Mouse (Mus musculus): ENCODE results near the gene 4632433K11Rik.
"Not testable (repeated sequence)": the region's sequence is repeated elsewhere in the genome, so short reads cannot be mapped to it uniquely, and the experiment has no call there.

4632433K11Rik gene

GRCm38 (mm10) chr7:5033818-5034217, at the start of gene 4632433K11Rik:
Gene 4632433K11Rik, plus strand, starts transcription at chr7:5034118.
- DNase-seq (ENCODE audit: low read depth, low spot score), result no peak

DNA sequence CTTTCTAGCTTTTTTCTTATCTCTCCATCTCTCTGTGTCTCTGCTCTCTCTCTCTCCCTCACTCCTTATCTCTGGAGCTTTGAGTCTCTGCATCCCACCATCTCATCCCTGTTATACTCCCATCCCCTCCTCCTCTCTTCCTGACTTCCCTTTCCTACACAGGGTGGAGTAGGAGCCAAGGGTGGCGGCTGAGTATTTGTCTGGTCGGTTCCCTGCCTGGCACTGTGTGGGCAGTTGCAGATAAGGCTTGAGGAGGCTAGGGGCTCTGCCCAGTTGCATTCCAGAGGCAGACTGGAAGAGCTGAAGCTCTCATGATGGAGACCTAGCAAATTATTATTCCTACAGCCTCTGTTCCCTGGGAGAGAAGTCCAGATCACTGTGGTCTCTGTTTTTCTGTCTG, 45.7 kb upstream of the 4632433K11Rik start:
- no peak for DNase-seq (ENCODE audit: low read depth, low spot score)

- no peak for DNase-seq (ENCODE audit: low read depth, low spot score)
Observed at GRCm38 (mm10) chr7:4993347-4993998, 40.4 kb upstream of the 4632433K11Rik start.

GRCm38 (mm10) chr7:4993999-4994788, 39.7 kb upstream of the 4632433K11Rik start:
- DNase-seq (ENCODE audit: low read depth, low spot score), result no peak

- DNase-seq (ENCODE audit: low read depth, low spot score), result no peak
Observed at GRCm38 (mm10) chr7:4995268-4996002, 38.5 kb upstream of the 4632433K11Rik start.

GRCm38 (mm10) chr7:4996003-4996895, 37.7 kb upstream of the 4632433K11Rik start, which contains the start of gene Zfp579:
Gene Zfp579, minus strand, starts transcription at chr7:4996158.
- DNase-seq (ENCODE audit: low read depth, low spot score), result peak; percentile 91

DNA sequence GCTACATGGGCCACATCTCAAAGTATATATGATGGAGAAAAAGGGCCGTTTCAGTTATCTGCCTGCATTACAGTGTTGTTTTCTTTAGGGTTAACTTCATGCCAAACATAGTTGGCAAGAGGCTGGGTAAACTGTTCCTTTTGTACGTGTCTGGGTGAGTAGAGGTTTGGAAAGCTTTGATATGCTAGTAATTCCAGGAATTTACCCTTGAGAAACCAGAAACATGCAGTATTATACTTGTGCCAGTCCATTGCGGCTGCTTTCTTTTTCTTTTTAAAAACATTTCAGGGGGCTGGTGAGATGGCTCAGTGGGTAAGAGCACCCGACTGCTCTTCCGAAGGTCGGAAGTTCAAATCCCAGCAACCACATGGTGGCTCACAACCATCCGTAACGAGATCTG, 37.0 kb upstream of the 4632433K11Rik start:
- DNase-seq (ENCODE audit: low read depth, low spot score), result no peak

- DNase-seq (ENCODE audit: low read depth, low spot score), result no peak
Observed at GRCm38 (mm10) chr7:4999876-5000275, 34.0 kb upstream of the 4632433K11Rik start.

DNA sequence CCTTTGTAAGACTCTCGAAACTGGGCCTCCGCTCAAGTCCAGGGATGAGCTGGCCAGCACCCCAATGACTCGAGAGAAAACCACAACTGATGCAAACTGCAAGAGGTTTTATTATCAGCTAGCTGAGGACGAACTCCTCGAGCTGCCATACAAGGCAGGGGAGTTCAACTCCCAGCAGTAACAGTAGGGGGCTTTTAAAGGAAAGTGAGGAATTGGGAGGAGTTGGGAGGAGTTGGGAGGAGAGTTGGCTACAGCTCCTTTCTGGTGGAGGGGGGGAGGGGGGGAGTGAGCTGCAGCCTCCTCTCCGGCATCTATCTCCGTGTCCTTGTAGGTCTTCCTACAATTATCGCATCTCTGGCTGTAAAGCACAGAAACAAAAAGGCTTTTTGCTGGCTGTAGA, 31.0 kb upstream of the 4632433K11Rik start:
- DNase-seq (ENCODE audit: low read depth, low spot score), result not testable (repeated sequence)

GRCm38 (mm10) chr7:5008229-5008628, 25.7 kb upstream of the 4632433K11Rik start:
- DNase-seq (ENCODE audit: low read depth, low spot score), result no peak

- no peak for DNase-seq (ENCODE audit: low read depth, low spot score)
Observed at GRCm38 (mm10) chr7:5012681-5013513, 21.0 kb upstream of the 4632433K11Rik start.

- DNase-seq (ENCODE audit: low read depth, low spot score), result peak; percentile 95
Observed at GRCm38 (mm10) chr7:5014251-5015117, 19.4 kb upstream of the 4632433K11Rik start, which contains the start of the genes Zfp524 and Fiz1. Gene Zfp524, plus strand, starts transcription at chr7:5014415. Gene Fiz1, minus strand, starts transcription at chr7:5014697.

DNA sequence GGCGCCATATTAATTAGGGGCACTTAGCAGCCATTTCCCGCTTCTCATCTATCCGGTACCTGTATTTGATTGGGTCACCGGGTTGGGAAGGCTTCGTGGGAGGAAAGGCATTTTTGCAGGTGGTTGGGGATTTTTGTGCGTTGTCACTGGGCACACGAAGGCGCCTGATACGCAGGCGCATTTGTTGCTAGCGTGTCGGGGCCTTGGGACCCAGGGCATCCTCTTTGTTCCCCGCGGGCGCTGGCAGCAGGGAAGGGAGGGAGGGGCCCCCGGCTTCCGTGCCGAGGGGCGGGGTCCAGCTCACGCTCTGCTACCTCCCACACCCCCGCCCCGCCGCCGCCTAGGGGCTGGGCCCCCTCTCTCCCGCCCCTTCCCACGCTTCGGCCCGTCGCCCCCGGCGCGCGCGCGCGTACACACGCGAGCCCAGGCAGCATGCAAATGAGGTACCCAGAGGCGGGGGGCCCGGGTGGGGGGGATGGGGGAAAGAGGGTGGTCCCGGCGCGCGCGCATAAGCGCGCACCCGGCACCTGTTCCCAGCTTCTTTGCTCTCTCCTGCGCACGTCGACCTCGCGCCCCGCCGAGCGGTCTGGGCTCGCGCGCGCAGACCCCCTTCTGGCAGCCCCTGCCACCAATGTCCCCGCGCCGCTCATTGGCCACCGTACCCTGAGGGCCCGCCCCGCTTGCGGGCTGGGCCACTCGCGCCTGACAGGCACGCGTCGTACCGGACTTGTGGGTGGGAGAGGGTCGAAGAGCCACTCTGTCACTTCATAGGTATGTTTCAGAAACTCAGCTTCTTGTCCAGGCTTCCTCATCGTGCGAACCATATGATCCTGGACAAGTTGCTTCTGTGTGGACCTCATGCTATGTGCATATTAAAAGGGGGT, 18.6 kb upstream of the 4632433K11Rik start, which contains the start of gene Gm44973:
Gene Gm44973 (plus strand): TSS at position 379 of the 884 bp plus-strand sequence.
- peak; percentile 90 for DNase-seq (ENCODE audit: low read depth, low spot score)

GRCm38 (mm10) chr7:5016057-5016456, 17.9 kb upstream of the 4632433K11Rik start:
- no peak for DNase-seq (ENCODE audit: low read depth, low spot score)

DNA sequence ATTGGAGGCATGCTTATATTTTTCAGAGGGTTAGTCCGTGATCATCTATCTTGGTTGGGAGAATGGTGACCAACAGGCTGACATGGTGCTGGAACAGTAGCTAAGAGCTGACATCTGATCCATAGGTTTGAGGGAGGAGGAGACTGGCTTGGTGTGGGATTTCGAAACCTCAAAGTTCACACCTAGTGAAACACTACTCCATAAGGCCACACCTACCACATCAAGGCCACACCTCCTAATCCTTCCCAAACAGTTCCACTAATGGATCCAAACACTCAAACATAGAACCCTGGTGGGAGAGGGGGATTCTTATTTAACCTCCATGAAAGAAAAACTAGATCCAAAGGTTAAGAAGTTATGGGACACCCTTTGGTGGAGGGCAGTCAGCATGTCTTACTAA, 17.0 kb upstream of the 4632433K11Rik start:
- DNase-seq (ENCODE audit: low read depth, low spot score), result no peak

GRCm38 (mm10) chr7:5017352-5017751, 16.6 kb upstream of the 4632433K11Rik start:
- no peak for DNase-seq (ENCODE audit: low read depth, low spot score)

DNA sequence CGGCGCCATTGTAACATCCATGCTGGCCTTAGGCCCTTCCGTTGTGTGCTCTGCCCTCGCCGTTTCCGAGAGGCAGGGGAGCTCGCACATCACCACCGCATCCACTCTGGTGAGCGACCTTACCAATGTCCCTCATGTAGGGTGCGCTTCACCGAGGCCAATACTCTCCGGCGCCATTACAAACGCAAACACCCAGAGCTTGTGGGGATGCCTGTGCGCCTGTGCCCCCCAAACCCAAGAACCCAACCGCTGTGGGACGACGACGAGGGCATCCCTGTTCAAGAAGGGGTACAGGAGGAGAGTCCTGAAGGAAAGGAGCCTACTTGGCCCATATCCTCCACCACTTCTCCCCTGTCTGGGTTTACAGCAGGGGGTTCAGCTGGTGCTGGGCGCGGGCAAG, 16.0 kb upstream of the 4632433K11Rik start:
- no peak for DNase-seq (ENCODE audit: low read depth, low spot score)

DNA sequence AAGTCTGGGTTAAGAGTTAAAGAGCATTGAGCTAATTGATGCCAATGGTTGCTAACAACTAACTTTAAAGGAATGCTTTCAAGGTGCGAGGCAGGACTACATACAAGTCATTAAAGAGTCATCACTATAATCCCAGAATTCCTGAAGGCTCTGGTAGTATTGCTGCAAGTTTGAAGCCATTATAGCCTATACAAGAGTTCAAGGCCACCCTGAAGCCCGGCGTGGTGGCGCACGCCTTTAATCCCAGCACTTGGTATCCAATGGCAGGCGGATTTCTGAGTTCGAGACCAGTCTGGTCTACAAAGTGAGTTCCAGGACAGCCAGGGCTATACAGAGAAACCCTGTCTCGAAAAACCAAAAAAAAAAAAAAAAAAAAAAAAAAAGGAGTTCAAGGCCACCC, 14.3 kb upstream of the 4632433K11Rik start:
- not testable (repeated sequence) for DNase-seq (ENCODE audit: low read depth, low spot score)
